Mouse (Mus musculus): ENCODE measurements around the gene Ifitm6. TPM values are rescaled to one million over a fixed set of nuclear protein-coding genes. Genes with fewer than 3 reads are reported as not detected.

The Ifitm6 gene
- polyA plus RNA-seq, 1 experiment = 3.1 TPM

- 20% methylated on average over 7 of the region's 7 CpGs for WGBS
- peak; percentile 29; the same call in 1 of the 2 replicates for TF ChIP-seq CTCF (IDR thresholded peaks at IDR 0.05; ENCODE audit: extremely low read depth, insufficient read length, insufficient replicate concordance, low read depth, low read length)
- TF ChIP-seq POLR2A (IDR thresholded peaks at IDR 0.05; ENCODE audit: low read depth, low read length) = no peak
Observed at GRCm38 (mm10) chr7:141008312-141008761, 9.4 kb downstream of the Ifitm6 start.

DNA sequence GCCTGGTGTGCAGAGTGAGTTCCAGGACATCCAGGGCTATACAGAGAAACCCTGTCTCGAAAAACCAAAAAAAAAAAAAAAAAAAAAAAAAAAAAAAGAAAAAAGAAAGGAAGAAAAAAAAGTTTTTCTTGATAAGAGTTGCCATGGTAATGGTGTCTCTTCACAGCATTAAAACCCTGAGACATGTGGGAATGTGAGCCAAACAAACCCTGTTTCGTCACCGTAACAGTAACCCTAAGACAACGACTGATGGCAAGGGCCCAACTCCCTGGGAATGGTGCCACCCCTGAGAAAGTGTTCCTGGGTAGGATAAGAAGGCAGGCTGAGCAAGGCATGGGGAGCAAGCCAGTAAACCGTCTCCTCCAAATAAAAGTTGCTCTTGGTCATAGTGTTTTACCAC lies 10.8 kb downstream of the Ifitm6 start:
- Histone ChIP-seq H3K4me3 (ENCODE audit: low read depth, low read length) (no peak overlapping the region), H3K27me3 (ENCODE audit: control insufficient read depth, insufficient read depth, low read length) (no peaks in the 10 kb centered on the region), H3K27ac (ENCODE audit: insufficient read depth, low read depth, low read length) (no peak overlapping the region), H3K36me3 (ENCODE audit: control insufficient read depth, insufficient read depth, low read length) (no peaks in the 10 kb centered on the region), H3K4me1 (ENCODE audit: control insufficient read depth, insufficient read depth, insufficient read length, low read length) (peaks cover 10% of the 10 kb centered on the region; the same call in 1 of the 2 replicates)
- TF ChIP-seq POLR2A (IDR thresholded peaks at IDR 0.05; ENCODE audit: low read depth, low read length) (no peak), CTCF (IDR thresholded peaks at IDR 0.05; ENCODE audit: extremely low read depth, insufficient read length, insufficient replicate concordance, low read depth, low read length) (no peak)
- 29% methylated on average over 5 of the region's 5 CpGs for WGBS

More at GRCm38 (mm10) chr7:141008312-141008761, 9.4 kb downstream of the Ifitm6 start:
- Histone ChIP-seq H3K4me3 (ENCODE audit: low read depth, low read length) (no peak overlapping the region), H3K27ac (ENCODE audit: insufficient read depth, low read depth, low read length) (no peak overlapping the region; the same call in 1 of the 2 replicates), H3K36me3 (ENCODE audit: control insufficient read depth, insufficient read depth, low read length) (no peaks in the 10 kb centered on the region), H3K4me1 (ENCODE audit: control insufficient read depth, insufficient read depth, insufficient read length, low read length) (peaks cover 10% of the 10 kb centered on the region; the same call in 1 of the 2 replicates), H3K27me3 (ENCODE audit: control insufficient read depth, insufficient read depth, low read length) (no peaks in the 10 kb centered on the region)

DNA sequence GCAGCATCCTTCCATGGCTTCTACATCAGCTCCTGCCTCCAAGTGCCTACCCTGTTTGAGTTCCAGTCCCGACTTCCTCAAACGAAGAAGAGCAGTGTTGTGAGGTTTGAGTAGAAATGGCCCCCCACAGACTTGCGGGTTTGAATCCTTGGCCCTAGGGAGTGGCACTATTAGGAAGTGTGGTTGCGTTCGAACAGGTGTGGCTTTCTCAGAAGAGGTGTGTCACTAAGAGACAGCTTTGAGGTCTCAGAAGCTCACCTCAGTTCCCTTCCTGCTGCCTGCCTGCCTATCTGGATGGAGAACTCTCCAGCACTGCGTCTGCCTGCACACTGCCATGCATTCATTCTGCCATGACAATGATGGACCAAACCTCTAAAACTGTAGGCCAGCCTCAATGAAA lies 11.3 kb downstream of the Ifitm6 start:
- H3K4me1 ChIP-seq (ENCODE audit: control insufficient read depth, insufficient read depth, insufficient read length, low read length) = peaks cover 10% of the 10 kb centered on the region; the same call in 1 of the 2 replicates
- no peaks in the 10 kb centered on the region for H3K36me3 ChIP-seq (ENCODE audit: control insufficient read depth, insufficient read depth, low read length)
- WGBS = 40% methylated on average over 6 of the region's 6 CpGs
- H3K27ac ChIP-seq (ENCODE audit: insufficient read depth, low read depth, low read length) = no peak overlapping the region
- TF ChIP-seq CTCF (IDR thresholded peaks at IDR 0.05; ENCODE audit: extremely low read depth, insufficient read length, insufficient replicate concordance, low read depth, low read length) (no peak), POLR2A (IDR thresholded peaks at IDR 0.05; ENCODE audit: low read depth, low read length) (no peak)
- no peak overlapping the region for H3K4me3 ChIP-seq (ENCODE audit: low read depth, low read length)
- no peaks in the 10 kb centered on the region for H3K27me3 ChIP-seq (ENCODE audit: control insufficient read depth, insufficient read depth, low read length)

GRCm38 (mm10) chr7:141003248-141004010 lies 14.3 kb downstream of the Ifitm6 start:
- peaks cover 6% of the 10 kb centered on the region for H3K4me1 ChIP-seq (ENCODE audit: control insufficient read depth, insufficient read depth, insufficient read length, low read length)
- no peaks in the 10 kb centered on the region for H3K36me3 ChIP-seq (ENCODE audit: control insufficient read depth, insufficient read depth, low read length)
- WGBS = 85% methylated on average over 5 of the region's 5 CpGs
- H3K27ac ChIP-seq (ENCODE audit: insufficient read depth, low read depth, low read length) = no peak overlapping the region
- no peak for TF ChIP-seq CTCF (IDR thresholded peaks at IDR 0.05; ENCODE audit: extremely low read depth, insufficient read length, insufficient replicate concordance, low read depth, low read length)
- TF ChIP-seq POLR2A (IDR thresholded peaks at IDR 0.05; ENCODE audit: low read depth, low read length) = no peak
- no peaks in the 10 kb centered on the region for H3K27me3 ChIP-seq (ENCODE audit: control insufficient read depth, insufficient read depth, low read length)
- no peak overlapping the region for H3K4me3 ChIP-seq (ENCODE audit: low read depth, low read length)

DNA sequence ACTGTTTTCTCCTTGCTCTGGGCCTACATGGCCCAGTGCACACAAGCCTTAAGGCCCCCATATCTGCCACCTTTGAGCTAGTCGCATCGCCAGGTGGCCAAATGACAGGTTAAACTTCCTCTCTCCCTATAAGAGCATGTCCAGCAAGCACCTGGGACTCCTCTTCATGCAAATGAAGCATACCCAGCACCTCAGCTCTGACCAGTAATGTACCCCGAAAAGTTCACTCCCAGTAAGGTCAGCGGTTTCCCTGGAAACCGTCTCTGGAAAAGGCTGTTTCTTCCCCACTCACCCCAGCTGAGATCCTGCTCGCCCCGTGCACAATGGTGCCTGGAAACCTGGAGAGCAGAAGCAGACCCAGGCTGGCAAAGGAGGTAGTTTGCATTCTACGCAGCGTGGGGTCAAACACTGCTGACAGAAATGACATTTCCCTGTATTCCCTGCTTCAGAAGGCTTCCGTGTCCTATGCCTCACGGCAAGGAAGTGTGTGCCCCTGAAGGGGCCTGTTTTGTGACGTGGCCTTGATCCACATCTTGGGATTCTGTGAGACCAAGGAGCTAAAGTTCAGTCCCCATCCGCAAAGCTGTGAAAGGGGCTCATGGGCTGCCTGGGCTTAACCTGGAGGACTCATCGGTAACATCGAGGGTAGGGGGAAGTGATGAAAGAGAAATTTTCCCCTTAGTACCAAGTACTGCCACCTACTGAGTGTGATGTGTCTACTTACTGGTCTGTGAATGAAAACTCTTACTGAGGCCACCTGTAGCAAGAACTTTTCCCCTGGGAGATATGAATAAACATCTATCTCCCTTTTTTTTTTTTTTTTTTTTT lies 16.6 kb downstream of the Ifitm6 start:
- H3K36me3 ChIP-seq (ENCODE audit: control insufficient read depth, insufficient read depth, low read length) = no peaks in the 10 kb centered on the region
- no peak overlapping the region for H3K4me3 ChIP-seq (ENCODE audit: low read depth, low read length)
- H3K27ac ChIP-seq (ENCODE audit: insufficient read depth, low read depth, low read length) = no peak overlapping the region
- peaks cover 6% of the 10 kb centered on the region for H3K4me1 ChIP-seq (ENCODE audit: control insufficient read depth, insufficient read depth, insufficient read length, low read length)
- TF ChIP-seq CTCF (IDR thresholded peaks at IDR 0.05; ENCODE audit: extremely low read depth, insufficient read length, insufficient replicate concordance, low read depth, low read length) (no peak), POLR2A (IDR thresholded peaks at IDR 0.05; ENCODE audit: low read depth, low read length) (no peak)
- WGBS = 91% methylated on average over 15 of the region's 15 CpGs
- H3K27me3 ChIP-seq (ENCODE audit: control insufficient read depth, insufficient read depth, low read length) = no peaks in the 10 kb centered on the region

- peaks cover 6% of the 10 kb centered on the region for H3K4me1 ChIP-seq (ENCODE audit: control insufficient read depth, insufficient read depth, insufficient read length, low read length)
- H3K4me3 ChIP-seq (ENCODE audit: low read depth, low read length) = no peak overlapping the region
- H3K36me3 ChIP-seq (ENCODE audit: control insufficient read depth, insufficient read depth, low read length) = no peaks in the 10 kb centered on the region
- TF ChIP-seq CTCF (IDR thresholded peaks at IDR 0.05; ENCODE audit: extremely low read depth, insufficient read length, insufficient replicate concordance, low read depth, low read length) = no peak
- no peak for TF ChIP-seq POLR2A (IDR thresholded peaks at IDR 0.05; ENCODE audit: low read depth, low read length)
- WGBS = 46% methylated on average over 11 of the region's 11 CpGs
- H3K27ac ChIP-seq (ENCODE audit: insufficient read depth, low read depth, low read length) = peak overlapping the region; percentile 67
- H3K27me3 ChIP-seq (ENCODE audit: control insufficient read depth, insufficient read depth, low read length) = no peaks in the 10 kb centered on the region
Observed at GRCm38 (mm10) chr7:140998853-140999700, 18.6 kb downstream of the Ifitm6 start.
